Mouse (Mus musculus) spleen, postnatal 4 days (tissue): ENCODE measurements around the gene Vmn2r7.
"Not testable (repeated sequence)": the region's sequence is repeated elsewhere in the genome, so short reads cannot be mapped to it uniquely, and the experiment has no call there.

Source experiments
- DNase-seq, 2 experiments: peaks; one replicate each; pipeline ENCODE4 v3.0.0; 2022; ENCODE audit warnings: low spot score in 2 of 2

Vmn2r7 gene

DNA sequence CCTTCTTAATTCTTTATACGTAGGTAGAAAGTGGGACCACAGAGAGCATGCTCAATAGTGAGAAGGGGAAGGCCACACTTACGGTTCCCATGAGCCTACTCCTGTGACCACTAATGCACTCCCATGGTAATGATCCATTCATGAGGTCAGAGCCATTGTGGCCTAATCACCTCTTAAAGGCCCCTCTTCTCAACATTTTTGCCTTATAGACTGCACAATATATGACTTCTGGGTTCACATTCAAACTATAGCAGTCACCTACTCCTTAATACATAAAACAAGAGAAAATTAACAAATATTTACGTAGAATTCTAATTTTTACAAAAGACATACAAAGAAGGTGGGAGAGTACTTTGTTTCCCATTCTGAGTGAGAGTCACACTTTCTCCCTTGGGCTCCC is at the start of gene Vmn2r7:
Vmn2r7 (minus strand) TSS at position 101 of the 400 bp plus-strand sequence.
- DNase-seq: not testable (repeated sequence)

DNA sequence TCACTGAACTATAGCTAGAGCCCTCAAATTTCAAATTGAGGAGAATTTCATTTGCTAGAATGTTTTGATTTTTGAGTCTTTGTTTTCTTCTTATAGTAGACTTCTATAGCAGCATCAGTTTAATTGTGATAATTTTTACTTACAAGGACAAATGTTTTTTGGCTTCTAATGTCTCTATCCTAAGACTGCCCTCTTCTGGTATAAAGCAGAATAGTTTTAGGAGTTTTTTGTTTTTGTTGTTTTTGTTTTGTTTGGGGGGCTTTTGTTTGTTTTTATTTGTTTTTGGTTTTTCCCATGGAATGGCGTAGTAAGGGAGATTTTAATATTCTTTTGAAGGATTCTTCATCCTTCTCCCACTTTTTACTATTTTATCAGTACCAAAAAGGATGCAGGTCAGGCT is 45.2 kb upstream of the Vmn2r7 start:
- DNase-seq: no peak

DNA sequence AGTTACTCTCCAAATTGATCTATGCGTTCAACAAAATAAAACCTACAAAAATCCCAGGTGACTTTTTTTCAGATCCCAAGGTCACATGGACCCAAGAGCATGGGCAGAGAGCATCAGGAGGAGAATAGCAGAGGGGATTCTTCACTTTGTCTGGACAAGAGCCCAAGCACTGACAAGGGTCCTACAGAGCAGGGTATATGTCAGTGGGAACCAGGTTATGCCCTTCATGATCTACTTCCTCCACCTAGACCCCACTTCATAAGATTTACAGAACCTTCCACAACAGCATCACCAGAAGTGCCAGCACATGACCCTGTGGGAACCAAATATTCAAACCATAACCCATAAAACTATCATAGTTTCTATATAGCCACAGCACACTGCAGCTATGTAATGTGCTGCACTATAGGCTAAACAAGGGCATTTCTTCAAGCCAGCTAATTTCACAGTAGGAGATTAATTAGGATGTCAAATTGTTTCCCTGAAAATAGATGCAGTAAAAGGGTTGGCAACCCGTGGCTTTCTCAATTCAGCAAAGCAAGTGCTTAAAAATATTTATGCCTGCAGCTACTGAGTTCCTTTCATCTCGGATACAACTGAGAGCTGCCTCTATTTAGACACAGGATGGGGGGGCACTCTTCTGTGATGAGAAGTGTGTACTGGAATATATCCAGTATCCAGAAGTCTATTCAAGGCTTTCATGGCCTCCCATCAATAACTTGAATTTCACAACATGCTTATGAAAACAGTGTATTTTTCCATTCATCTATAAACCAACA is 33.8 kb upstream of the Vmn2r7 start:
- DNase-seq: no peak

DNA sequence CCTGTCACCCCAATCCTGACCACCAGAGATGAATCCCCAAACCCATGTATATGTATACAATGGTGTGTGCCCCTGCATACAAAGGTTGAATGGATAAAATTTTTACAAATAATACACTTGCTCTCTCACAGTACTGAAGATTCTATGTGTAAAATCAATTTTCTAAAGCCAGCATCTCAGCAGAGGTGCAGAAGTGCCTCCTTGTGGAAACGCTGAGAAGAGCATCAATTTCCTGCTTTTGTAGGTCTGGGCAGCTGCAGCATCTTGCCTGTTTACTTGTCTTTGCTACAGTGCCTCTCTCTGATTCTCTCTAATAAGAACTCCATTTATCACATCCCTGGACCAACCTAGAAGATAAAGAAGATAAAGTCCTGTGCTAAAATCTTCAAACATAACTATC is 32.1 kb upstream of the Vmn2r7 start:
- no peak for DNase-seq

DNA sequence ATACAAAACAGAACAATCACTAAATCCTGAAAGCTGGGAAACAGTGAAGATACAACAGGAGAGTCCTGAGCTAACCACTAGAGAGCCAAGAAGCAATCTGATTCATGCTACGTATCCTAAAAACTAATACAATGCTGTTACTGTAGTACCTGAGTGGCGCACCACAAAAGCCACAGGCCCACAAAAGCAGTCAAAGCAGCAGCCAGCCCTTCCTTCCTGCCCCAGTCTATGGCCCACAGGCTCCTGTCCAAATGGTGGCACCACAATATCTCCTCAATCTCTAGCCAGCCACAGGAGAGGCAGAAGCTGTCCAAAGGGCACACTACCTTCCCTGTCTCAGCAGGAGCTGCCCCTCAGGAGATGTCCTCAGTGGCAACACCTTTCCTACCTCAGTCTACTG is 1.7 kb downstream of the Vmn2r7 start:
- no peak for DNase-seq

GRCm38 (mm10) chr3:64842299-64842698 is 2.3 kb downstream of the Vmn2r7 start:
- no peak for DNase-seq

- no peak for DNase-seq
These were observed 13.4 kb downstream of the Vmn2r7 start for GRCm38 (mm10) chr3:64831134-64831533.

DNA sequence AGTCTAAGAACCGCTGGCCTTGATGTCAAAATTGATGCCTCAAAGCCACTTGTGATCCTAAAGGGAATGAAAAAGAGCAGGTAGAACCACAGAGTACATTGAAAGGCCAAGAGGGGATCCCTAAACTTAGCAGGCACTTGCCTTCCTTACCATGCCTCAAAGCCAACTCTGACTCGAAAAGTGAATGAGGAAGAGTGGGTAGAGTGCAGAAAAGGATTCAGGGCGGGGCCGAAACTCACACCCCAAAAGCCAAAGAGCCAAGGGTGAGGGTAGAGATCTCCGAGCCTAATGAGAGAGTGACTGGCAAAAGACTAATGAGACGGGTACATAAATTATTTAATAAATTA is 53.3 kb downstream of the Vmn2r7 start:
- no peak for DNase-seq

- no peak for DNase-seq
These were observed 53.9 kb downstream of the Vmn2r7 start for GRCm38 (mm10) chr3:64790509-64791244.

DNA sequence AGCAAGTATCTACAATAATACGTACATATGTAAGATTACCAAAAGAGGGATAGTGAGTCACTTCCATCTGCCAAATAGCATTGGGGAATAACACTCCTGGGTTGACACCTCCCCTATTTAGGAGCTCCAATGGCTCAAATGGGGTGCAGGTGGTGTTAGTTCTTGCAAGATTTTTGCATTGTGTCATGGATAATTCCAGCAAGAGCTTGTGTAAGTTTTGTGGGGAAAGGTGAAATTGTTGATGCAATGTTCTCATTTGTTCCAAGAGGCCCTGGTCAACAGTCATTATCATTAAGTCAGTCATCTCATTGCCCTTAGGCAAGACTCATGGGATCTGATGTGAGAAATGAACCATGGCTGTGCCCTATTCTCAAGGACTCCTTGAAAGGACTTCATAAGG is 61.7 kb downstream of the Vmn2r7 start:
- DNase-seq: no peak

DNA sequence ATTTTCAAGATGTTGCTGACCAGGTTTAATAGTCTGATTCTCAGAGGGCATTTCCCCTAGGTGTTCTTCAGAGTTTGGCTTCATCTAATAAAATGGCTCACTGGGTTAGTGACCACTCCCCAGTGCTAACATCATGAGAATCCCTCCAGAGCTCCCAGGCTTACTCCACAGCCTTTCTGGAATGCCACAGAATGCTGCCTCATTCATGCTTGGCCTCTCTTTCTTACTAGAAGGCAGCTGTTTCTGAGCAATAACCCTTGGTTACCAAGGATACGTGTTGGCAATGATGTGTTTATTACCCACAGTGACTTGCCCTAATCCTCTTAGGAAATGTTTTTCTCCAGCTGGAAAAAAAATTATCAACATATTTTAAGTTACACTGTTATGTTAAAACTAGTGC is 72.4 kb downstream of the Vmn2r7 start:
- DNase-seq: no peak

- DNase-seq: no peak
These were observed 88.4 kb downstream of the Vmn2r7 start for GRCm38 (mm10) chr3:64756145-64756544.

- DNase-seq: not testable (repeated sequence)
These were observed 117.2 kb downstream of the Vmn2r7 start for GRCm38 (mm10) chr3:64727187-64727970.

- DNase-seq: not testable (repeated sequence)
These were observed 118.8 kb downstream of the Vmn2r7 start for GRCm38 (mm10) chr3:64725736-64726135.

GRCm38 (mm10) chr3:64676069-64676468 is 168.5 kb downstream of the Vmn2r7 start:
- DNase-seq: not testable (repeated sequence)
